Mouse (Mus musculus) limb, embryonic 15.5 days (tissue): ENCODE measurements at regions not wholly inside any gene's neighbourhood (a gene's known extent, or its start where the extent isn't known, plus 50 kb on each side); places are given as distances from the start of the nearest gene placed in this dataset.

Experiments
- ATAC-seq: fragments of 200-750 bp; cut with Nextera tagmentation; 2 replicates; pipeline ENCODE4 v1.8.0; 2017; ENCODE audit warnings: low read depth, moderate TSS enrichment; ENCODE audit not compliant: insufficient number of reproducible peaks, low FRiP score, low TSS enrichment
- H3K27ac ChIP-seq: fragments of 300-500 bp; sonication (generic); 2 replicates; pipeline ENCODE4 v1.5.1; 2015; ENCODE audit warnings: moderate library complexity, mild to moderate bottlenecking, inconsistent platforms
- H3K27me3 ChIP-seq: fragments of 300-500 bp; sonication (generic); 2 replicates; pipeline ENCODE4 v1.6.1; 2015; ENCODE audit warnings: inconsistent platforms
- H3K36me3 ChIP-seq: fragments of 300-500 bp; sonication (generic); 2 replicates; pipeline ENCODE4 v1.6.1; 2015; ENCODE audit warnings: inconsistent platforms
- H3K4me1 ChIP-seq: fragments of 300-500 bp; sonication (generic); 2 replicates; pipeline ENCODE4 v1.6.1; 2015; ENCODE audit warnings: inconsistent platforms
- H3K4me2 ChIP-seq: fragments of 300-500 bp; sonication (generic); 2 replicates; pipeline ENCODE4 v1.6.1; 2015; ENCODE audit warnings: mild to moderate bottlenecking, inconsistent platforms
- H3K4me3 ChIP-seq: fragments of 300-500 bp; sonication (generic); 2 replicates; pipeline ENCODE4 v1.5.1; 2015; ENCODE audit warnings: mild to moderate bottlenecking, inconsistent platforms
- H3K9ac ChIP-seq: fragments of 300-500 bp; sonication (generic); 2 replicates; pipeline ENCODE4 v1.6.1; 2015; ENCODE audit warnings: inconsistent platforms
- H3K9me3 ChIP-seq: fragments of 300-500 bp; sonication (generic); 2 replicates; pipeline ENCODE4 v1.6.1; 2016; ENCODE audit warnings: inconsistent platforms
- WGBS: fragments of 180-500 bp; shearing (Covaris S2); methylation state at CpG from one replicate; pipeline ENCODE4 v1.1.7; 2015; 5-methylcytosine and 5-hydroxymethylcytosine counted together

DNA sequence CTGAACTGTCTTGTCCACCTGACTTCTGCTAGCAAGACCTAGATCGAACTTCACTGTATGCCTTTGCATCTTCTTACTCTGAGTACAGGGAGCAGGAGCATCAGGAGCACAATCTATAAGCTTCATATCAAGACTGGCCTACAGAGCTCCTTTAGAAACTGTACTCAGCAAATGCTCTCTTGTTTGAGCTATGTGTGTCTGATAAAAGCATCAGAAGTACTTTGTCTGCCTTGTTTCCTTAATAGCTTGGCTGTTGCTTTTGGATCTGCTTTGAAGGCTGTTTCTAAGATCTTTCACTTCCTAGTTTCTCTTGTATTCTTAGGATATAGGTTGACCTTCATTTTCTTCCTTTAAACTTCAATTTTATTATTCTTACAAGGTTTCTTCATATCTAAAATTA lies 175.3 kb upstream of the Cypt12 start:
- no peak overlapping the region for H3K4me2 ChIP-seq
- no peaks in the 10 kb centered on the region for H3K27me3 ChIP-seq
- H3K4me3 ChIP-seq: no peak overlapping the region
- ATAC-seq: no peak
- no peak overlapping the region for H3K9ac ChIP-seq
- H3K4me1 ChIP-seq: no peaks in the 10 kb centered on the region
- H3K9me3 ChIP-seq: no peaks in the 10 kb centered on the region
- no peak overlapping the region for H3K27ac ChIP-seq
- no peaks in the 10 kb centered on the region for H3K36me3 ChIP-seq
- 86% methylated on average over 1 of the region's 1 CpGs for WGBS

DNA sequence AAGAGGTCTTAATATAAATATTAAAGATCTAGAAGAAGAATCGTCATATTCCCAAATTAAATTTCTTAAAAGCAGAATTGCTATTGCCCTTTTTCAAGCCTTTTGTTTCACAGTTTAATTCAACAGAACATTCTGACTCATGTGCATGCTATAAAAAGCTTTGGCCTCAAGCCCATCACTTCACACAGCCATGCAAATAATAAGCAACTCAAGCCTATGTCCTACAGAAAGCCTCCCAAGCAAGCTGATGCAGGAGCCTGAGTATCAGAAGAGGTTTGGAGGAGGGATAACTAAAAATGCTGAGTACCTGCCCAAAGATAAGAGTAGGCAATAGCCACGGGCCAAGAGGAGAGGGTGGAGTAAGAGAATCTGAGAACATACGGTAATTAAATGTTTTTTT lies 169.1 kb upstream of the Cypt12 start:
- 68% methylated on average over 3 of the region's 3 CpGs for WGBS
- Histone ChIP-seq H3K4me1 (no peaks in the 10 kb centered on the region), H3K27me3 (no peaks in the 10 kb centered on the region), H3K27ac (no peak overlapping the region), H3K36me3 (no peaks in the 10 kb centered on the region), H3K4me2 (no peak overlapping the region), H3K9me3 (no peaks in the 10 kb centered on the region), H3K4me3 (no peak overlapping the region), H3K9ac (no peak overlapping the region)
- no peak for ATAC-seq

DNA sequence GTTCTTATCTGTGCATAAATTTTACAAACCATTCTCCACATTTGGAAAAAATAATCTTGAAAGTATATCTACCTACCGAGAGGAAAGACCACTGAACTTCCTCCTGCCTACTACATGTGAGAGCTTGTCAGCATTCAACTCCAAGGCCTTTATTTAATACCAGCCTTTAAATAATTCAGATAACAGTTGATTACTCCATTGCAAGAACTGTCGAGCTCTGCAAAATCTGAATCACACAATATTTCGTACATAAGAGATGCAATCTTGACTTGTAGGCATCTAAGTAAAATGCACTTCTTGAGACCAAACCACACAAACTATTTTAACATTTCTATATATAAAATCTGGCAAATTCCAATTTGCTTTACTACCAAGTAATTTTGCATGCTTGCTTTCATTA lies 164.1 kb upstream of the Cypt12 start:
- H3K4me1 ChIP-seq: peaks cover 12% of the 10 kb centered on the region
- H3K9me3 ChIP-seq: no peaks in the 10 kb centered on the region
- H3K36me3 ChIP-seq: no peaks in the 10 kb centered on the region
- H3K4me3 ChIP-seq: no peak overlapping the region
- no peak overlapping the region for H3K4me2 ChIP-seq
- no peak overlapping the region for H3K27ac ChIP-seq
- ATAC-seq: no peak
- peaks cover 41% of the 10 kb centered on the region for H3K27me3 ChIP-seq
- H3K9ac ChIP-seq: no peak overlapping the region
- 64% methylated on average over 3 of the region's 3 CpGs for WGBS

DNA sequence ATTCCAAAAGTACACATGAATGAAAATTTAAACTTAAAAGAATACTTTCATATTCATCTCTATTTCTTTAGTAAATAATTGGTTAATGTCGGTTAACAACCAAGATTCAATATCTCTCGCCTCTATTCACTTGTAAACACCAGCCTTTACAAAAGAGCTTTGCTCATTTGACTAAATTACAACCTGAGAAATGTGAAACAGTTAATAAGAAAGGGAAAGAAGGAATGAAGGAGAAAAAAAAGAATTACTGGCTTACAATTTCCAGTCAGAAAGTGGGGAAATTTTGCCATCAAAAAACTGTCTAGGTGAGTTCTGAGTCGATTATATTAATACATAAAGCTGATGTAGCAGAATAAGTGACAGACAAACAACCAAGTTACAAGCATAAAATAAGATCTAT lies 163.6 kb upstream of the Cypt12 start:
- H3K27ac ChIP-seq: no peak overlapping the region
- H3K27me3 ChIP-seq: peaks cover 46% of the 10 kb centered on the region
- H3K4me1 ChIP-seq: peaks cover 12% of the 10 kb centered on the region
- ATAC-seq: no peak
- no peak overlapping the region for H3K9ac ChIP-seq
- H3K9me3 ChIP-seq: no peaks in the 10 kb centered on the region
- H3K36me3 ChIP-seq: no peaks in the 10 kb centered on the region
- WGBS: 35% methylated on average over 3 of the region's 3 CpGs
- no peak overlapping the region for H3K4me2 ChIP-seq
- H3K4me3 ChIP-seq: no peak overlapping the region

GRCm38 (mm10) chr3:17785106-17786022 lies 162.8 kb upstream of the Cypt12 start:
- Histone ChIP-seq H3K27ac (no peak overlapping the region), H3K4me2 (peak overlapping the region; percentile 65), H3K4me3 (peak overlapping the region; percentile 37), H3K4me1 (peaks cover 12% of the 10 kb centered on the region), H3K36me3 (no peaks in the 10 kb centered on the region), H3K9ac (no peak overlapping the region), H3K9me3 (no peaks in the 10 kb centered on the region), H3K27me3 (peaks cover 53% of the 10 kb centered on the region)
- no peak for ATAC-seq
- WGBS: 5% methylated on average over 21 of the region's 21 CpGs

DNA sequence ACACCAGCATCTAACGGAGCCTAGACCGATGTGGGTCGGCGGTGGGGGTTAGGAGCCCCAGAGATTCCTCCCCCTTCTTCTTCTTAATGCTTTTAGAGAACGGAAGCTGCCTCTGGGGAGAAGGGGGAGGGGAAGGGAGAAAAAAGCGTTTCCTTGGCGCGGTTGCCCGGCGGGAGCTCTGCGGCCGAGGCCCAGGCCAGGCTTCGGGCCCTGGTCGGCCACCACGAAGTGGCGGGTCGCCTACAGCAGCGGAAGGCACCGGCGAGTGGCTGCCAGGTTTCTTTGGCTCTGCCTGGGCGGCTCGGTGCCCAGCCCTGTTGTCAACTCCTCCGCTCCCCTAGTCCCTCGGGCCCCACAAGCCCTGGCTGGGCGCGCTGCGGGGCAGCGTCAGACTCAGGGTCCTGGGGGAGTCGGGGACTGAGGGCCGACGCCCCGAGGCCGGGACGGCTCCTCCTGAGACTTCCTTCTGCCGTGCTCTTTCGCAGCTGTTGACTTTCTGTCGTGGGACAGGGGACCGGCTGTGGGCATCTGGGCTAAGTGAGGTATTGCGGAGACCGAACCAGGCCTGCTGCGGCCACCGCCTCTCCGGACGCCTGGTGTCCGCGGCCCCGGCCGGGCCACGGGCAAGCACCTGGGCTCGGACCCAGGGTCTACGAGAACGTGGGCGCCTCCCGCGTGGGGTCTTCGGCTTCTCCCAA lies 162.0 kb upstream of the Cypt12 start:
- Histone ChIP-seq H3K4me3 (peak overlapping the region; percentile 37), H3K9ac (peak overlapping the region; percentile 17; the same call in 1 of the 2 replicates), H3K9me3 (no peaks in the 10 kb centered on the region), H3K27me3 (peaks cover 61% of the 10 kb centered on the region), H3K27ac (no peak overlapping the region), H3K4me2 (peak overlapping the region; percentile 65), H3K36me3 (no peaks in the 10 kb centered on the region), H3K4me1 (peaks cover 12% of the 10 kb centered on the region)
- ATAC-seq: peak; percentile 48; the same call in 1 of the 2 replicates
- under 1% methylated on average over 56 of the region's 56 CpGs for WGBS

- H3K4me1 ChIP-seq: peaks cover 12% of the 10 kb centered on the region
- H3K9ac ChIP-seq: 0 out of 2 replicates have a peak overlapping the region, but pooled peaks have one; percentile 17
- H3K4me3 ChIP-seq: peak overlapping the region; percentile 37
- H3K4me2 ChIP-seq: peak overlapping the region; percentile 65
- no peak overlapping the region for H3K27ac ChIP-seq
- H3K9me3 ChIP-seq: no peaks in the 10 kb centered on the region
- H3K36me3 ChIP-seq: no peaks in the 10 kb centered on the region
- ATAC-seq: 0 out of 2 replicates have a peak, but pooled peaks have one; percentile 44
- 2% methylated on average over 35 of the region's 35 CpGs for WGBS
- H3K27me3 ChIP-seq: peaks cover 68% of the 10 kb centered on the region
Observed at GRCm38 (mm10) chr3:17786721-17787442, 161.3 kb upstream of the Cypt12 start.

GRCm38 (mm10) chr3:17787443-17788333 lies 160.5 kb upstream of the Cypt12 start:
- WGBS: 4% methylated on average over 18 of the region's 18 CpGs
- no peak overlapping the region for H3K4me2 ChIP-seq
- no peaks in the 10 kb centered on the region for H3K36me3 ChIP-seq
- no peak overlapping the region for H3K27ac ChIP-seq
- H3K27me3 ChIP-seq: peaks cover 72% of the 10 kb centered on the region
- H3K4me3 ChIP-seq: peak overlapping the region; percentile 37; the same call in 1 of the 2 replicates
- H3K9me3 ChIP-seq: no peaks in the 10 kb centered on the region
- H3K4me1 ChIP-seq: peaks cover 12% of the 10 kb centered on the region
- no peak for ATAC-seq
- H3K9ac ChIP-seq: no peak overlapping the region

- ATAC-seq: no peak
- H3K4me1 ChIP-seq: peaks cover 12% of the 10 kb centered on the region
- H3K9ac ChIP-seq: no peak overlapping the region
- 17% methylated on average over 4 of the region's 4 CpGs for WGBS
- H3K36me3 ChIP-seq: no peaks in the 10 kb centered on the region
- peaks cover 79% of the 10 kb centered on the region for H3K27me3 ChIP-seq
- H3K9me3 ChIP-seq: no peaks in the 10 kb centered on the region
- no peak overlapping the region for H3K4me3 ChIP-seq
- H3K4me2 ChIP-seq: no peak overlapping the region
- H3K27ac ChIP-seq: no peak overlapping the region
Observed at GRCm38 (mm10) chr3:17788334-17788720, 159.9 kb upstream of the Cypt12 start.

- ATAC-seq: no peak
- WGBS: 20% methylated on average over 3 of the region's 3 CpGs
- Histone ChIP-seq H3K9ac (no peak overlapping the region), H3K4me3 (no peak overlapping the region), H3K9me3 (no peaks in the 10 kb centered on the region), H3K36me3 (no peaks in the 10 kb centered on the region), H3K27me3 (peaks cover 84% of the 10 kb centered on the region), H3K4me2 (no peak overlapping the region), H3K27ac (no peak overlapping the region), H3K4me1 (peaks cover 16% of the 10 kb centered on the region)
Observed at GRCm38 (mm10) chr3:17788778-17789299, 159.4 kb upstream of the Cypt12 start.
